Mouse (Mus musculus) ES-Bruce4 (cell line): ENCODE measurements at regions not wholly inside any gene's neighbourhood (a gene's known extent, or its start where the extent isn't known, plus 50 kb on each side); places are given as distances from the start of the nearest gene placed in this dataset.

ENCODE experiments used
- CTCF ChIP-seq: IDR thresholded peaks from one replicate; pipeline ENCODE4 v1.8.1; 2011; ENCODE audit warnings: low read depth, low read length
- EP300 ChIP-seq: IDR thresholded peaks from 2 replicates; pipeline ENCODE4 v1.6.1; 2011; ENCODE audit warnings: low read depth, low read length; ENCODE audit not compliant: insufficient read depth
- POLR2A ChIP-seq: IDR thresholded peaks from one replicate; pipeline ENCODE4 v1.8.1; 2011; ENCODE audit warnings: low read length; ENCODE audit not compliant: insufficient read depth

DNA sequence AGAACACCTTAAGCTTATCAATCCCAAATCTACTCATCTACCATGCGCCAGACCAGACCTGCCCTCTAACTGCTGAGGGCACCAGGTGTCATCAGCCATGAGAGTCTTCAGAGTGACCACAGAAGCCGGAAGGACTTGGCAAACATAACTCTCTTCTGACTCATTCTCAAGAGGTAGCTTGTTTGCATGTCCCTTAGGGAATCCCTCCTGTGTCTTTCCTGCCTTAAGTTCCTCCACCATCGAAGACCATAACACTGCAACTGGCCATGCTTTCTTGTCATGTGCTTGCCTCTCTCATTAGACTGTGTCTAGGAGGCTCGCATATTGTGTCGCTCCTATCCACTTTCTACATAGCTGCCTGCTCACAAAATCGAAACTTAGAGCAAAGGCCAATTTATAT lies 226.1 kb upstream of the Ncam1 start:
- TF ChIP-seq CTCF (no peak), POLR2A (no peak), EP300 (no peak)
